Mouse (Mus musculus) heart, embryonic 12.5 days (tissue): ENCODE data around the gene Gnl1. TPM values are rescaled to one million over a fixed set of nuclear protein-coding genes. Genes with fewer than 3 reads are reported as not detected.
A peak's percentile ranks its signal among the peaks of the same experiment; 100 is the strongest.

Experiments
- ATAC-seq: fragments of 200-750 bp; cut with Nextera tagmentation; 2 replicates; pipeline ENCODE4 v1.8.0; 2017; ENCODE audit warnings: moderate TSS enrichment, moderate library complexity; ENCODE audit not compliant: insufficient number of reproducible peaks, low FRiP score
- H3K27ac ChIP-seq: fragments of 300-500 bp; sonication (generic); 2 replicates; pipeline ENCODE4 v1.5.1; 2016; ENCODE audit warnings: mild to moderate bottlenecking, moderate library complexity; ENCODE audit not compliant: poor library complexity, severe bottlenecking
- H3K27me3 ChIP-seq: fragments of 300-500 bp; sonication (generic); replicated peaks from 2 replicates; pipeline ENCODE4 v1.6.1; 2016; ENCODE audit warnings: mild to moderate bottlenecking, moderate library complexity
- H3K36me3 ChIP-seq: fragments of 300-500 bp; sonication (generic); 2 replicates; pipeline ENCODE4 v1.6.1; 2016; ENCODE audit warnings: mild to moderate bottlenecking, moderate library complexity
- H3K4me1 ChIP-seq: fragments of 300-500 bp; sonication (generic); replicated peaks from 2 replicates; pipeline ENCODE4 v1.6.1; 2016; ENCODE audit warnings: mild to moderate bottlenecking
- H3K4me2 ChIP-seq: fragments of 300-500 bp; sonication (generic); 2 replicates; pipeline ENCODE4 v1.6.1; 2016; ENCODE audit warnings: mild to moderate bottlenecking, moderate library complexity
- H3K4me3 ChIP-seq: fragments of 300-500 bp; sonication (generic); 2 replicates; pipeline ENCODE4 v1.5.1; 2016; ENCODE audit warnings: mild to moderate bottlenecking
- H3K9ac ChIP-seq: fragments of 300-500 bp; sonication (generic); 2 replicates; pipeline ENCODE4 v1.6.1; 2016; ENCODE audit warnings: mild to moderate bottlenecking, moderate library complexity
- H3K9me3 ChIP-seq: fragments of 300-500 bp; sonication (generic); replicated peaks from 2 replicates; pipeline ENCODE4 v1.6.1; 2016; ENCODE audit warnings: mild to moderate bottlenecking, moderate library complexity
- WGBS: fragments of 180-500 bp; shearing (Covaris S2); methylation state at CpG from one replicate; pipeline ENCODE4 v1.1.7; 2016; 5-methylcytosine and 5-hydroxymethylcytosine counted together
- polyA plus RNA-seq: library from polyadenylated mRNA; unstranded; fragments of >200 nt; fragmentation: Nextera tagmentation; extraction: Ambion mirVana; gene quantifications from 2 replicates; pipeline ENCODE4 v1.2.1, GENCODE M21; 2016

The Gnl1 gene
- polyA plus RNA-seq, 1 experiment from 2014 or later: 42.4 TPM

GRCm38 (mm10) chr17:35963279-35963678 is 16.4 kb upstream of the Gnl1 start:
- no peak for ATAC-seq
- peaks cover 74% of the 10 kb centered on the region for H3K36me3 ChIP-seq
- 94% methylated on average over 10 of the region's 10 CpGs for WGBS
- no peak overlapping the region for H3K9ac ChIP-seq
- H3K9me3 ChIP-seq: no peaks in the 10 kb centered on the region
- H3K4me3 ChIP-seq: no peak overlapping the region
- no peak overlapping the region for H3K27ac ChIP-seq
- H3K27me3 ChIP-seq: no peaks in the 10 kb centered on the region
- H3K4me1 ChIP-seq: peaks cover 7% of the 10 kb centered on the region; the same call in 1 of the 2 replicates
- H3K4me2 ChIP-seq: no peak overlapping the region

GRCm38 (mm10) chr17:35967621-35968020 is 12.0 kb upstream of the Gnl1 start:
- Histone ChIP-seq H3K36me3 (peaks cover 36% of the 10 kb centered on the region), H3K4me3 (no peak overlapping the region), H3K9ac (no peak overlapping the region), H3K27ac (no peak overlapping the region), H3K27me3 (no peaks in the 10 kb centered on the region), H3K9me3 (no peaks in the 10 kb centered on the region), H3K4me1 (peaks cover 17% of the 10 kb centered on the region), H3K4me2 (no peak overlapping the region)
- 89% methylated on average over 2 of the region's 2 CpGs for WGBS
- no peak for ATAC-seq

GRCm38 (mm10) chr17:35969418-35970389 is 9.9 kb upstream of the Gnl1 start, which contains the start of gene Abcf1:
TSS of gene Abcf1 (minus strand) at chr17:35969761.
- Histone ChIP-seq H3K36me3 (peaks cover 35% of the 10 kb centered on the region), H3K4me1 (peaks cover 17% of the 10 kb centered on the region), H3K27ac (peak within 1 kb of the TSS; percentile 78), H3K4me3 (peak within 1 kb of the TSS; percentile 66), H3K27me3 (no peaks in the 10 kb centered on the region), H3K9ac (peak within 1 kb of the TSS; percentile 74), H3K9me3 (no peaks in the 10 kb centered on the region), H3K4me2 (peak within 1 kb of the TSS; percentile 84)
- WGBS: under 1% methylated on average over 68 of the region's 68 CpGs
- ATAC-seq: peak; percentile 99

- Histone ChIP-seq H3K36me3 (peaks cover 39% of the 10 kb centered on the region), H3K27ac (no peak overlapping the region), H3K4me1 (peaks cover 17% of the 10 kb centered on the region), H3K9me3 (no peaks in the 10 kb centered on the region), H3K9ac (no peak overlapping the region), H3K27me3 (no peaks in the 10 kb centered on the region), H3K4me3 (no peak overlapping the region), H3K4me2 (no peak overlapping the region)
- whole genome bisulfite sequencing: 59% methylated on average over 1 of the region's 1 CpGs
- no peak for ATAC-seq
Observed at GRCm38 (mm10) chr17:35972131-35972530, 7.5 kb upstream of the Gnl1 start.

GRCm38 (mm10) chr17:35978811-35979400 is 745 bp upstream of the Gnl1 start:
- Histone ChIP-seq H3K27ac (peak overlapping the region; percentile 96), H3K4me2 (peak overlapping the region; percentile 70), H3K27me3 (no peaks in the 10 kb centered on the region), H3K9me3 (no peaks in the 10 kb centered on the region), H3K36me3 (peaks cover 47% of the 10 kb centered on the region), H3K9ac (peak overlapping the region; percentile 86), H3K4me1 (peaks cover 16% of the 10 kb centered on the region), H3K4me3 (peak overlapping the region; percentile 79)
- peak; percentile 59 for ATAC-seq
- WGBS: under 1% methylated on average over 39 of the region's 41 CpGs

- Histone ChIP-seq H3K4me1 (peaks cover 16% of the 10 kb centered on the region), H3K36me3 (peaks cover 49% of the 10 kb centered on the region), H3K9ac (peak overlapping the region; percentile 86), H3K4me2 (peak overlapping the region; percentile 70), H3K9me3 (no peaks in the 10 kb centered on the region), H3K27ac (peak overlapping the region; percentile 96), H3K4me3 (peak overlapping the region; percentile 79), H3K27me3 (no peaks in the 10 kb centered on the region)
- peak; percentile 33 for ATAC-seq
- WGBS: under 1% methylated on average over 29 of the region's 29 CpGs
Observed at GRCm38 (mm10) chr17:35980363-35980754, 708 bp downstream of the Gnl1 start.

GRCm38 (mm10) chr17:35981776-35982175 is 2.1 kb downstream of the Gnl1 start:
- no peak overlapping the region for H3K4me2 ChIP-seq
- ATAC-seq: no peak
- H3K36me3 ChIP-seq: peaks cover 53% of the 10 kb centered on the region

GRCm38 (mm10) chr17:35991781-35992180 is 12.1 kb downstream of the Gnl1 start:
- Histone ChIP-seq H3K4me3 (no peak overlapping the region), H3K9me3 (no peaks in the 10 kb centered on the region), H3K27ac (no peak overlapping the region), H3K36me3 (peaks cover 28% of the 10 kb centered on the region), H3K27me3 (no peaks in the 10 kb centered on the region), H3K9ac (no peak overlapping the region), H3K4me2 (0 out of 2 replicates have a peak overlapping the region, but pooled peaks have one; percentile 5), H3K4me1 (peaks cover 9% of the 10 kb centered on the region)
- 38% methylated on average over 10 of the region's 10 CpGs for WGBS
- ATAC-seq: no peak

More at GRCm38 (mm10) chr17:35981776-35982175, 2.1 kb downstream of the Gnl1 start:
- no peak overlapping the region for H3K27ac ChIP-seq
- no peak overlapping the region for H3K9ac ChIP-seq
- no peaks in the 10 kb centered on the region for H3K9me3 ChIP-seq
- H3K4me3 ChIP-seq: no peak overlapping the region
- peaks cover 16% of the 10 kb centered on the region for H3K4me1 ChIP-seq
- no peaks in the 10 kb centered on the region for H3K27me3 ChIP-seq
- WGBS: 86% methylated on average over 9 of the region's 9 CpGs

- Histone ChIP-seq H3K4me1 (peaks cover 16% of the 10 kb centered on the region), H3K4me3 (peak overlapping the region; percentile 65; the same call in 1 of the 2 replicates), H3K9ac (no peak overlapping the region), H3K9me3 (no peaks in the 10 kb centered on the region), H3K27me3 (no peaks in the 10 kb centered on the region), H3K36me3 (peaks cover 9% of the 10 kb centered on the region), H3K27ac (no peak overlapping the region), H3K4me2 (peak overlapping the region; percentile 88)
- ATAC-seq: peak; percentile 73
- WGBS: 6% methylated on average over 17 of the region's 17 CpGs
Observed at GRCm38 (mm10) chr17:35993675-35994074, 14.0 kb downstream of the Gnl1 start.

- Histone ChIP-seq H3K36me3 (peaks cover 4% of the 10 kb centered on the region), H3K9ac (peak overlapping the region; percentile 71), H3K4me2 (peak overlapping the region; percentile 88), H3K4me1 (peaks cover 16% of the 10 kb centered on the region), H3K27me3 (no peaks in the 10 kb centered on the region), H3K9me3 (no peaks in the 10 kb centered on the region), H3K27ac (0 out of 2 replicates have a peak overlapping the region, but pooled peaks have one; percentile 1), H3K4me3 (peak overlapping the region; percentile 65)
- 3% methylated on average over 31 of the region's 31 CpGs for WGBS
- ATAC-seq: peak; percentile 62
Observed at GRCm38 (mm10) chr17:35994175-35994878, 14.7 kb downstream of the Gnl1 start.
